Mouse (Mus musculus) c-Kit-positive CD71-positive TER-119-positive erythroid progenitor cells, embryonic 14.5 days (primary cell): Measurements from ENCODE around the gene Fdxacb1.

ENCODE experiments used
- DNase-seq: peaks from one replicate; pipeline ENCODE4 v3.0.0-alpha.2; 2013; ENCODE audit warnings: low spot score

Fdxacb1 gene

GRCm38 (mm10) chr9:50808471-50808870 is 40.4 kb downstream of the Fdxacb1 start:
- DNase-seq = no peak

- DNase-seq = no peak
Observed at GRCm38 (mm10) chr9:50809146-50809545, 41.1 kb downstream of the Fdxacb1 start.

- peak; percentile 78 for DNase-seq
Observed at GRCm38 (mm10) chr9:50811187-50811586, 43.2 kb downstream of the Fdxacb1 start.

DNA sequence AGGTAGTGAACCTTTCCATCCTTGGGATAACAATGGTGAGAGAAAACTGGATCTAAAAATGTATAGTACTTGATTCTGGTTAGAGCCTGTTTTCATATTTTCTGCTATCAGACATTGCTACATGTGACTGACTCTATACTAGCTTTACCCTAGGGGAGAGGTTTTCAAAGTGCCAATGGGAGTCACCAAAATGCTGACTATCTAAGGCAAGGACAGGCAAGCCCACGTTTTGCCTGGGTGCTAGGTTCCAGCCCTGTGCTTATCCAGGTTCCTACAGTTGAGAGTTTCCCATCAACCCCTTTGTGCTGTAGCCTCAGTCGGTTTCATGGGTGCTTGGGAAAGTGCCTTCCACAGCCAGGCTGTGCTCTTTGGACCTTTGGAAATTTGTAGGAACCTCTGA is 43.7 kb downstream of the Fdxacb1 start:
- peak; percentile 40 for DNase-seq

- no peak for DNase-seq
Observed at GRCm38 (mm10) chr9:50813796-50814195, 45.8 kb downstream of the Fdxacb1 start.

- no peak for DNase-seq
Observed at GRCm38 (mm10) chr9:50815666-50816065, 47.6 kb downstream of the Fdxacb1 start.

DNA sequence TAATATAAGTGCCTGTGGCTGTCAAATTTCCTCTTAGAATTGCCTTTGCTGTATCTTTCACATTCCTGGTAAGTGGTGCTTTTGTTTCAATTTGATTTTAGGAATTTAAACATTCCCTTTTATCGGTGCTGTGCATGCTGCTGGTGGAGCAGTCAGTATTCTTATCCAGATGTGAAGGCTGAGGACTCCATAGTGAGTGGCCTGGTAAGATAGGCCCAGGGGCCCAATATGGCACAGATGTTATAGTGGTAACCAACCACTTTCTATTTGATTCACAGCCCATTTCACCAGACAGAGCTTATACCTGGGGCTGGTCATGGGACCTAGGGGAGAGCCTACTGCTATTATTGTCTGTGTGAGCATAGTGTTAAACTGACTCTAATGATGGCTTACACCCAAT is 48.5 kb downstream of the Fdxacb1 start:
- peak; percentile 45 for DNase-seq

- no peak for DNase-seq
Observed at GRCm38 (mm10) chr9:50818050-50818449, 50.0 kb downstream of the Fdxacb1 start.

GRCm38 (mm10) chr9:50819716-50820115 is 51.7 kb downstream of the Fdxacb1 start:
- DNase-seq = no peak

DNA sequence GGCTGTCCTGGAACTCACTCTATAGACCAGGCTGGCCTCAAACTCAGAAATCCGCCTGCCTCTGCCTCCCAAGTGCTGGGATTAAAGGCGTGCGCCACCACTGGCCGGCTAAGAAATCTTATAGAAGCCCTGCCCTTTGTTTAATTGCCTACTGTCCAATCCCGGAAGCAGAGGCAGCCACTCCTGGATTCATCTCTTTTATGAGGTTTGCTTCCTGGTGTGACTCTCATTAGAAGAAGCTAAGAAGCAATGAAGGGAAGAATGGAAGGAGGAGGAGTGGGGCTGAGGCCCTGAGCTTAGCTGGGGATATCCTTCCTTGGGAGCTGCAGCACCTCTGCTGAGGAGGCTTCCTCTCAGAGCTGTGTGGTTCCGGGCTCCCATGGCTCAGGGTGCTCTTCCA is 53.6 kb downstream of the Fdxacb1 start:
- no peak for DNase-seq

- DNase-seq = no peak
Observed at GRCm38 (mm10) chr9:50822216-50822615, 54.2 kb downstream of the Fdxacb1 start.
